In genomic region chr5:127453580-127453979, GRCm38 (mm10) we compare ENCODE assay signal across 11 mouse cellular contexts.
A peak's percentile ranks its signal among the peaks of the same experiment; 100 is the strongest.
DNase-seq lines count a peak whose midpoint lies in the region; ATAC-seq and TF ChIP-seq lines count a peak whose summit lies in the region.
"Had no signal": no experiment of that assay in that cellular context is flagged by ENCODE, and none has a peak within 500 bp of the region (broad histone marks: within the 10 kb centered on the region; RNA-seq: fewer than 3 reads in every experiment).

No protein-coding gene starts in this region.

- DNase-seq in cerebellum, adult 9-10 months, result peak; percentile 31
- no peak for DNase-seq in cerebellum, adult 11 months
- peak; percentile 26 to 37 for DNase-seq in layer of hippocampus, postnatal 10 days (ENCODE audit: low spot score in 2 of 2)
- DNase-seq in layer of hippocampus, adult 9-10 months (ENCODE audit: low spot score), result no peak
- peak; percentile 10 for DNase-seq in MEL (ENCODE audit: low read depth, low spot score)
- peak; percentile 38 for DNase-seq in kidney, postnatal 10 days
- DNase-seq in stomach, postnatal 0 days (ENCODE audit: low spot score), result peak; percentile 17
- no peak for DNase-seq in ovary, postnatal 14 days (ENCODE audit: low spot score)

- TF ChIP-seq CTCF in MEL (IDR thresholded peaks at IDR 0.05 in 2 of 3, conservative IDR thresholded peaks at IDR 0.05 in 1 of 3; ENCODE audit: control insufficient read depth in 1 of 3, insufficient read depth in 1 of 3, low read depth in 2 of 3, low read length in 3 of 3, poor library complexity in 1 of 3, severe bottlenecking in 1 of 3), result peak in 2 of 3 experiments; percentile 28 to 30; a peak in 2 of 6 replicates
- TF ChIP-seq CTCF in stomach, postnatal 0 days (IDR thresholded peaks at IDR 0.05; ENCODE audit: low read depth), result peak; percentile 57

- 25% methylated on average over 4 of the region's 4 CpGs for WGBS in stomach, postnatal 0 days

- H3K36me3 ChIP-seq in MEL (ENCODE audit: control insufficient read depth in 1 of 2, insufficient read depth in 2 of 2, low read length in 2 of 2), result no peaks in the 10 kb centered on the region
- H3K36me3 ChIP-seq in stomach, postnatal 0 days (ENCODE audit: control insufficient read depth, insufficient read depth, low read length), result no peaks in the 10 kb centered on the region
- H3K36me3 ChIP-seq: embryonic facial prominence, embryonic 13.5 days; stomach, embryonic 15.5 days had no signal

- H3K27me3 ChIP-seq in MEL (ENCODE audit: control insufficient read depth in 1 of 2, insufficient read depth in 2 of 2, low read length in 2 of 2), result no peaks in the 10 kb centered on the region
- no peaks in the 10 kb centered on the region for H3K27me3 ChIP-seq in stomach, postnatal 0 days (ENCODE audit: control insufficient read depth, insufficient read depth, low read length)
- H3K27me3 ChIP-seq: CH12.LX; embryonic facial prominence, embryonic 13.5 days; stomach, embryonic 15.5 days had no signal

- no peak overlapping the region for H3K4me2 ChIP-seq in stomach, postnatal 0 days (replicated peaks; ENCODE audit: low read depth)
- H3K4me2 ChIP-seq: embryonic facial prominence, embryonic 13.5 days; stomach, embryonic 15.5 days had no signal

- H3K9ac ChIP-seq in MEL (ENCODE audit: control insufficient read depth, low read depth, low read length, poor library complexity, severe bottlenecking), result no peak overlapping the region
- H3K9ac ChIP-seq in stomach, postnatal 0 days (ENCODE audit: low read length), result no peak overlapping the region
- H3K9ac ChIP-seq: embryonic facial prominence, embryonic 13.5 days; stomach, embryonic 15.5 days had no signal

- ATAC-seq in stomach, postnatal 0 days (ENCODE audit: low FRiP score, low TSS enrichment), result no peak

- no peak for TF ChIP-seq EP300 in MEL (IDR thresholded peaks at IDR 0.05; ENCODE audit: low read depth in 1 of 2, low read length in 2 of 2)
- TF ChIP-seq EP300 in stomach, postnatal 0 days (optimal IDR thresholded peaks at IDR 0.05), result no peak

- no peaks in the 10 kb centered on the region for H3K79me2 ChIP-seq in MEL (ENCODE audit: control insufficient read depth, insufficient read depth, low read length, poor library complexity)

- TF ChIP-seq RAD21 in MEL (IDR thresholded peaks at IDR 0.05; ENCODE audit: low read depth, low read length), result peak; percentile 11; the same call in 1 of the 2 replicates

- no peaks in the 10 kb centered on the region for H3K9me3 ChIP-seq in MEL (replicated peaks; ENCODE audit: insufficient read depth, low read length)
- no peaks in the 10 kb centered on the region for H3K9me3 ChIP-seq in stomach, postnatal 0 days (ENCODE audit: control insufficient read depth, low read length)
- H3K9me3 ChIP-seq: stomach, embryonic 15.5 days had no signal

- no peak for TF ChIP-seq POLR2A in MEL (IDR thresholded peaks at IDR 0.05; ENCODE audit: control insufficient read depth in 1 of 2, insufficient read depth in 1 of 2, low read depth in 1 of 2, low read length in 2 of 2, poor library complexity in 1 of 2)

- H3K4me1 ChIP-seq in MEL (ENCODE audit: control insufficient read depth in 1 of 2, insufficient read depth in 2 of 2, low read length in 2 of 2), result no peaks in the 10 kb centered on the region
- H3K4me1 ChIP-seq in stomach, postnatal 0 days (replicated peaks; ENCODE audit: control insufficient read depth, insufficient read depth), result no peaks in the 10 kb centered on the region
- H3K4me1 ChIP-seq: stomach, embryonic 15.5 days had no signal

- H3K4me3 ChIP-seq in MEL (ENCODE audit: control insufficient read depth in 1 of 2, insufficient read depth in 1 of 2, low read depth in 2 of 2, low read length in 2 of 2), result no peak overlapping the region
- H3K4me3 ChIP-seq in stomach, postnatal 0 days (ENCODE audit: low read depth, low read length), result no peak overlapping the region
- H3K4me3 ChIP-seq: embryonic facial prominence, embryonic 13.5 days; stomach, embryonic 15.5 days had no signal

- no peak overlapping the region for H3K27ac ChIP-seq in MEL (ENCODE audit: control insufficient read depth, low read depth, low read length)
- H3K27ac ChIP-seq in stomach, postnatal 0 days (replicated peaks), result no peak overlapping the region
- H3K27ac ChIP-seq: embryonic facial prominence, embryonic 13.5 days; stomach, embryonic 15.5 days had no signal

TF ChIP-seq in MEL, 35 proteins besides CTCF, POLR2A, EP300 and RAD21:
- TF ChIP-seq SMC3 (IDR thresholded peaks at IDR 0.05; ENCODE audit: low read depth, low read length) (0 out of 2 replicates have a peak, but pooled peaks have one; percentile 24), BHLHE40 (IDR thresholded peaks at IDR 0.05; ENCODE audit: borderline replicate concordance, low read depth, low read length) (no peak)

Comparison
In these comparisons a context has a peak if more than half of its experiments do, and no peak if none do; other contexts are left out.
1. DNase-seq: peak in cerebellum, adult 9-10 months (single experiment), layer of hippocampus, postnatal 10 days (2 of 2), MEL (single experiment), kidney, postnatal 10 days (single experiment) and stomach, postnatal 0 days (single experiment); none in cerebellum, adult 11 months (single experiment), layer of hippocampus, adult 9-10 months (single experiment) and ovary, postnatal 14 days (single experiment).